Mouse (Mus musculus): ENCODE measurements around the gene Gpr107.

DNA sequence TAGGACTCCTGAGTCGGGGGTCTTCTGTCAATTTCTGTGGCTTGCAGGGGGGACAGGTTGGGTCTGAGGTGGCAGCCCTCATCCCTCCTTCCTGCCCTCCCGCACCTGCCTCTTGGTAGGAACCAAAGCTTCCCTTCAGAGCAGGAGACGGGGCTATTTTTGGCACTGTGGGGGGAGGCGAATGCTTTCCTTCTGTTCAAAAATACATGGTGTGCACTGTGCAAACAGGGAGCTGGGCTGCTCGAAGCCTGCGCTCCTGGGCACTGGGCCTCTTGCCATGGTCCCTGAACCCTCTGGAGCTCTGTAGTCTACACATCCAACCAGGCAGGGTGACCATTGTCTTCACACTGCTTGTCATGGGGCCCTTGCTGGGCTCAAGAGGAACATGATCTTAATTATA lies 105.0 kb downstream of the Gpr107 start:
- TF ChIP-seq CTCF (IDR thresholded peaks at IDR 0.05 in 2 of 3, conservative IDR thresholded peaks at IDR 0.05 in 1 of 3; ENCODE audit: control insufficient read depth in 1 of 3, insufficient read depth in 1 of 3, low read depth in 2 of 3, low read length in 3 of 3, poor library complexity in 1 of 3, severe bottlenecking in 1 of 3) (no peak), SIN3A (IDR thresholded peaks at IDR 0.05; ENCODE audit: low read length) (no peak)
